Mouse (Mus musculus) liver, adult 2 months (tissue): ENCODE measurements around the gene Mindy1.

Source experiments
- CTCF ChIP-seq: fragments of 200-500 bp; IDR thresholded peaks from 2 replicates; pipeline ENCODE4 v1.5.1; 2011; ENCODE audit warnings: low read depth, low read length, control low read depth
- POLR2A ChIP-seq: fragments of 200-500 bp; IDR thresholded peaks from 2 replicates; pipeline ENCODE4 v1.6.1; 2011; ENCODE audit warnings: low read length, control low read depth; ENCODE audit not compliant: insufficient read depth; ENCODE audit errors: extremely low read depth

- TF ChIP-seq CTCF, result no peak
- no peak for TF ChIP-seq POLR2A
These were observed 16.9 kb downstream of the Mindy1 start for GRCm38 (mm10) chr3:95298018-95298417.
